Mouse (Mus musculus) retina, postnatal 1 day (tissue): ENCODE measurements around the gene 1700016H13Rik.

ENCODE experiments used
- DNase-seq: peaks from one replicate; pipeline ENCODE4 v3.0.0-alpha.2; 2012

Gene 1700016H13Rik

DNA sequence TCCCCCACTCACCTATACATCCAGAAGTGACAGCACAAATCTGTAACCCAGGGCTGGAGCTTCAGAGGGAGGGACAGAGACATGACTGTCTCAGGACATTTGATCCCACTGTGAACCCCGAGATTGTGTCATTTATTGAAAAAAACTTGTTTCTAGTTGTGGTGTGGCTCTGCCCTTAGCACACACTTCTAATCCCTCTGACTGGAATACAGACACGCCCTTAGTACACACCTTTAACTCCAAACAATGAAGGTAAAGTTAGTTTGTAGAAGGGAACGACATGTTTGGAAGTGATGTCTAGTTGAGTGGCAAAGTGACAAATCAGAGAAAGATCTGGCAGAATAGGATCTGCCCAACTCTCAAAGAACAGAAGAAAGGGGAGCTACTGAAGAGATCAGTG, 16.0 kb upstream of the 1700016H13Rik start:
- DNase-seq: no peak

DNA sequence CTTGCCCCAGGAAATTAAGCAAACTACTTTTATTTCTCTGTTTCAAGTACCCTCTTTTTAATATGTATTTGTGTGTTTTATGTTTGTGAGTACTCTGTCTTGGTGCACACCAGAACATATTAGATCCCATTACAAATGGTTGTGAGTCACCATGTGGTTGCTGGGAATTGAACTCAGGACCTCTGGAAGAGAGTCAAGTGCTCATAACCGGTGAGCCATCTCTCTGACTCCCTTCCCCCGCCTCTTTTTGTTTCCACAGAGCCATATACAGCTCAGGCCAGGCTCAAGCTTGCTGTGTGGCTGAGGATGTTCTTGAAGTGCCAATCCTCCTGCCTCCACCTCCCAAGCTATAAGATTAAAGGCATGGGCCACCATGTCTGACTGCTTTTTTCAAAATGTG, 10.1 kb upstream of the 1700016H13Rik start:
- DNase-seq: no peak

DNA sequence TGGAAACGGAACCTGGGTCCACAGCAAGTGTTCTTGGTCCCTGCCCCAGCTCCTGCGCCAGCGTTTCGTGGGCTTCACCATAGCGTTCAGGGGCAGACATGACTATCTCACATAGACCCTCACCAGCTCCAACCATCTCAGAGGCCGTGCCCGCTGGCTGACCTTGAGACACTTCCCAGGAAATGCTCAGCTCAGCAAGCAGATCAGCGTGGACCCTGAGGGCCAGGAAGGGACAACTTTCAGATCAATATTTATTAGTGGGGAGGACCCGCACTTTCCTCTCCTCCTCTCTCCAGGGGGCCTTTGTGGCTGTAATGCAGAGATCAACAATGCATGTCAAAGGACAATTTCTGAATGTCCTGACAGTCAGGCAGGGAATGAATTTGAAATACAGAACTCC, 9.1 kb upstream of the 1700016H13Rik start:
- DNase-seq: no peak

DNA sequence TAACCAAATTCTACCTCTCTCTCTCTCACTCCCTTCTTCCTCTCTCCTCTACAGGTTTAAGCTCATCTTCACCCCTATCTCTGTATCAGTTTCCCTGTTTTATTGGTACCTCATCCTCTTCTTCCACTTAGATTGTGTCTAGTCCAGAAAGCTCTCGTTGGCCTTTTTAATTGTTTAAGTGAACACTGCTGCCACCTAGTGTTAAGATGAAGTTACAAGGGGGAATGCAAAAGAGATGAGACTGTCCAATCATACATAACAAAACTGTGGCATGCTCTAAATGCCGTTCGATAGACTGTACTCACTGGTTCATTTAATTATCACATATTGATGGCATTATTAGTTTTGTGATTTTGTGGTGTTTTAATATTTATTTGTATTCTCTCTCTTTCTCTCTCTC, 3.8 kb upstream of the 1700016H13Rik start:
- peak; percentile 84 for DNase-seq

DNA sequence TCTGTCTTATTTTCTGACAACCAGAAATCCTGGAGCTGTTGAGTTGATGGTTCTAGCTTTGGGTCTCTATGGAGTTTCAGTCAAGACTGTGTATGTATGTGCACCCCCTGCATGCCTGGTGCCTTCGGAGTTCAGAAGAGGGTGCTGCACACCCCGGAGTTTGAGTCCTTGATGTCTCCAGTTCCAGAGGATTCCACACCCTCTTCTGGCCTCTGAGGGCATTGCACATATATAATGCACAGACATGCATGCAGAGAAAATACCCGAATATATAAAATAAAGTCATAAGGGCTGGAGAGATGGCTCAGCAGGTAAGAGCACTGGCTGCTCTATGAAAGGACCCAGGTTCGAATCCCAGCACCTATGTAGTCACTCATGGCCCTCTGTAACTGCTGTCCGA, 3.1 kb upstream of the 1700016H13Rik start:
- peak; percentile 53 for DNase-seq

DNA sequence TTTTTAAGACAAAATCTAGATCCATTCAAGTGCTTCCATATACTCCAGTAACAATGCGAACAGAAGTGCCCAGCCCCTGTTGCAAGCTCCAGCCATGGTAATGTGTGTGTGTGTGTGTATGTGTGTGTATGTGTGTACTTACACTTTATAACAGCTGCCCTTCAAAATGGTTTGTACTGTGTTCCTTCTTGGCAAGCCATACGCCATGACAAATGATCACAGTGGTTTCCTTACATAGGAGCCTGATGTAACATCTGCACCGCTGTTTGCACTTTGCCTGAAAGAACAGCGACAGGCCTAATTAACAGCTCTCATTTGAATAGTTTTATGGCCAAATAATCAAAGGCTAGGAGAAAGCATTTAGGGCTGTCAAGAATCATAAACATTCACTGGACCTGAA, 1.0 kb downstream of the 1700016H13Rik start:
- no peak for DNase-seq

DNA sequence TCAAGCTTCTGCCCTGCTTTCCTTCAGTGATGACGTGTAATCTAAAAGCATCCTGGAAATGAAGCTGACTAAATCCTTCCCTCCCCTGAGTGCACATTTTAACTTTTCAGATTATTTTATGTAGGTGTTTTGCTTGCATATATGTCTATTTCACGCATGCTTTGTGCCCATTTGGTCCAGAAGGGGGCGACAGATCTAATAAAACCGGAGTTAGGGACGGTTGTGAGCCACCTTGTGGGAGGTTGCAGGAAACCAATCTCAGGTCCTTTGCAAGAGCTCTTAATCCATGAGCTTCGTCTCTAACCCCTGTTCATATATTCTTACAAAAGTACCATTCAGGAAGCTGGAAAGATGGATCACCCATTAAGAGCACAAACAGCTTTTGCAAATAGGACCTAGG, 1.6 kb downstream of the 1700016H13Rik start:
- DNase-seq: peak; percentile 72

DNA sequence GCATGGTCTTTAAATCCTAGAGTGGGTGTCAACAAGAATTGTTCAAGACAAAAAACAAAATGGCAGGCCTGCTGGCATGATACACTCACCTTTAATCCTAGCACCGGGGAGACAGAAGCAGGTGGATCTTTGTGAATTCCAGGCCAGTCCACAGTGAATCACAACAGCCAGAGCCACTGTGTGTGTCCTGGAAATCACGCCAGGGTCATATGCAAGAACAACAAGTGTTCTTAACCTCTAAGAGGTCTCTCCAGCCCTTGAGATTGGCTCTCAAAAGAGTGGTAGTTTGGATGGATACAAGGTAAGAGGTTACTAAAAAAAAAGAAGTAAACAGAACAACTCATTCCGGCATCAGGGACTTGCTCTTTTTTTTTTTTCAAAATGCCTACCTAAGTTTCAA, 8.5 kb downstream of the 1700016H13Rik start:
- DNase-seq: no peak

DNA sequence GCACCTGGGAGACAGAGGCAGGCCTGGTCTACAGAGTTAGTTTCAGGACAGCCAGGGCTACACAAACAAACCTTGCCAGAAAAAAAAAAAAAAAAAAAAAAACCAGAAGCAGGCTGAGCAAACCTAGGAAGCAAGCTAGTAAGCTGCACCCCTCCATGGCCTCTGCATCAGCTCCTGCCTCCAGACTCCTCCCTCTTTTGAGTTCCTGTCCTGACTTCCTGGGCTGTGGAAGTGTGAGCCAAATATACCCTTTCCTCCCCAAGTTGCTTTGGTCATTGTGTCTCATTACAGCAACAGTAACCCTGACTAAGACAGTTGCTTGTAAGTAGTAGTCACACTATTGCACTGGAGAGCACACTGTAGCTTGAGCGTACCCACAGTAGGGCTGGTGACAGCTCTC, 11.6 kb downstream of the 1700016H13Rik start:
- DNase-seq: no peak

DNA sequence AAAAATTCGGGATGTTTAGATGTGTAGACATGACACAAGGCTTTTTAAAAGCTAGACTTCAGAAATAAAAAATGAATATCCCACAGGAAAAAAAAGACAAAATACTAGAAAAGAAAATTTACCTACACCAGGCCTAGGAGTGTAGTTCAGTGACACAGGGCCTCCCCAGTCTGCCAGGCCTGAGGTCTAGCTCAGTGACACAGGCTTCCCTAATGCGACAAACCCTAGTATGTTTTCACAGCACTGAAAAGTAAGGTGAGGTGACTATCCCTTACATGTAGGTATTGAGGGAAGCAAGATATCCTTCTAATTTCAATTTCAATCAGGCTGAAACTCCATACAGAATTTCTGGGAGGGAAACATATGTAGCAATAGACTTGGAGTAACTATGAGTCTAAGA, 18.6 kb downstream of the 1700016H13Rik start:
- no peak for DNase-seq

DNA sequence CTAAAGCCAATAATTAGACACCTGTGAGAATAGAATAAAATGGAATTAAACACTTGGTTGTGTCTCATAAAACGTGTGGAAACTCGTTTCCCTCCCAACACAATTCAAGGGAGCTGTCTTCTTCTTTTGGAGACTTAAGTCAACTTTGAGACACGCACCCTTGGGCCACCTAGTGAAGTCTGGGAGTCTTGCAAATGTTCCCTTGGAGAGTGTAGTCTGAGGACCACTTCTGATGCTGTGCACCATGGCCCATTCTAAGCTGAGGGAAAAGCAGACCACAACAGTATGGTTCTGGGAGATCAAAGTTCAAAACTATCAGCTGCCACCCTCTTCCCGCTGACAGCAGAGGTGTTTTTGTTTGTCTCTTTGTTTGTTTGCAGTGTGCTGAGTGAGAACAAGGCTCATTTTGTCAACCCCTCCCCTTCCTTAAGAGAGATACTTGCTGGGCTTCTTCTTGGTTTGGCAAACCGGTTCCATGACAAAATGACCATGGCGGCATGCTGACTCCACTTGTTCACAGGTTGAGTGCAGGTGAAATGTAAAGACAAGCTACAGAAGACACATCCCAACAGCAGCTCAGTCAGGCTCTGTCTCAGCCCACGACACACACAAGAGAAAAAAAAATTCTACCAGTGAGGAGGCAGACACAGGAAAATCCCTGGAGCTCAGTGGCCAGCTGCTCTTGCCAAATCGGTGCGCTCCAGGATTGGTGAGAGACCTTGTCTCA, 25.8 kb downstream of the 1700016H13Rik start:
- no peak for DNase-seq

DNA sequence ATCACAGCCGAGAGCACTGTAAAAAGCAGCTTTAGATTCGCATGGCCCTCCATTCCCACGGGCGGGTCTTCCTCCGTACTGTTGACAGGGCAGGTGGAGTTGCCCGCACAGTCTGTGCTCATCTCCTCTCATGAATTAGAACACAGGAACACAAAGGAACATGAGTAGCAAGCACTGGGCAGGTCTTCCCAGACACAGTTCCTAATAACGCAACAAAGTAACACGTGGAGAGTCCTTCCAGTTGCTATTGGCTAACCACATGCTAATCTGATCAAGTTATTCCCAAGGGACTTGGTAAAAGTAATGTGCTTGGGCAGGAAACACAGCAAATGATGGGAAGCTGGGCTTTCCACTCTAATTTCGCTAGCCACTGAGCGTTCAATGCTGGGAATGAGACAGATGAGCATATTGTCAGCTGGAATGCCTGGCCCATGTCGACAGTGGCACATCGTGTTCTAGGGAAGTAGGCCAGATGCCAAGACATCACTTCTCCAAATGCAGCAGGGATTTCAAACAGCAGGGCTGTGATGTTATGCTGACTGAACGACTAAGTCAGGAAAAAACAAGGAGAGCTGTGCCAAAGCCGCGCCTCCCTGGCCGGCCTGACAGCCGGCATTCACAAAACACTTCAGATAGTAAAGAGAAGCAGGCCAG, 26.6 kb downstream of the 1700016H13Rik start, which contains the start of gene Slc10a6:
Gene Slc10a6 (minus strand): TSS at position 293 of the 654 bp plus-strand sequence.
- peak; percentile 34 for DNase-seq

DNA sequence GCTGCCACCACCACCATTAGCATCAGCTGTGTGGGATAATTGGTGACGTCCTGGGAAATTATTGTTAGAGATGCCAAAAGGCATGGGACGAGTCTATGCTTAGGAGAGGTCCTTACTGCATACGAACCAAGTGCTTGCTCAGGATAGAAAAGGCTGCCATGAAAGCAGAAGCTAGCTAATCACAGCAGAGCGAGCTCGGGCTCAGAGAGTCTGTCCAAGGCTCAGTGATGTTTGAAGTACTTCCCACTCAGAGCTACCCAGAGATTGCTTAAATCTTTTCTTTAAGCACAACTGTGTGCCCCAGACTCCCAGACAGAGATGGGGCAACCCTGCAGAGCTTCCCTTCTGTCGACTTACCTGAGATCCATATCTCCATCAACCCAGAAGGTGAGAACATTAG, 27.3 kb downstream of the 1700016H13Rik start:
- no peak for DNase-seq

DNA sequence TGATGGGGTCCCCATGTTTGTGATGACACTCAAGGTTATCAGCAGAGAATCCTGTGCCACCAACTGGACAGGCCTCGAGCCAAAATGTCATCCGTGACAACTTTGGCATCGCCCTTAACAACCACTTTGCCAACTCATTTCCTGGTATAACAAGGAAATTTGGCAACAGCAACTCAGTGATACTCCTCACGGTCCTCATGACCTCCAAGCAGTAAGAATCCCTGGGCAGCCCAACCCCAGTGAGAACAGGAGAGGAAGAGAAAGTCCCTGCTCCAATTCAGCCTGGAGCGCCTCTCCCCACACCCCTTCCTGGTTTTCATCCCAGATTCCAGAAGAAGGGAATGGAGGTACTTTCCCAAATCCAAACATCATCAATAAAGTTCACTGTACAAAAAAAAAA, 31.0 kb downstream of the 1700016H13Rik start:
- DNase-seq: no peak

DNA sequence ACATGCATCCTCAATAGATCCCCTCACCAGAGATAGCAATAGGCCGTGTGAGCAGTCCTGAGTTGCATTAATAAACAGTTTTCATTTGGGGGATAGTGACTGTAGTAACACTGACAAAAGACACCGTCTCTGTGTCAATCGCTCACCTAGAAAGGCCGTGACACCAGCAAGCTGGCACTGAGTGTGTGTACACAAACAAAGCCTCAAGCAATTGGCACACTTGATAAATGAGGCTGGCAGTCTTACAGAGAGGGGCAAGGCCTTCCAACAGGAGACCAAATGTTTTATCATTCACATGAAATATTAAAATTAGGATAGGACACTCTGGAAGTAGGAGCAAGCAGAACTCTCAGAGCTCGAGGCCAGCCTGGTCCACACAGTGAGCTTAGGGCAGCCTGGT, 33.5 kb downstream of the 1700016H13Rik start:
- no peak for DNase-seq

DNA sequence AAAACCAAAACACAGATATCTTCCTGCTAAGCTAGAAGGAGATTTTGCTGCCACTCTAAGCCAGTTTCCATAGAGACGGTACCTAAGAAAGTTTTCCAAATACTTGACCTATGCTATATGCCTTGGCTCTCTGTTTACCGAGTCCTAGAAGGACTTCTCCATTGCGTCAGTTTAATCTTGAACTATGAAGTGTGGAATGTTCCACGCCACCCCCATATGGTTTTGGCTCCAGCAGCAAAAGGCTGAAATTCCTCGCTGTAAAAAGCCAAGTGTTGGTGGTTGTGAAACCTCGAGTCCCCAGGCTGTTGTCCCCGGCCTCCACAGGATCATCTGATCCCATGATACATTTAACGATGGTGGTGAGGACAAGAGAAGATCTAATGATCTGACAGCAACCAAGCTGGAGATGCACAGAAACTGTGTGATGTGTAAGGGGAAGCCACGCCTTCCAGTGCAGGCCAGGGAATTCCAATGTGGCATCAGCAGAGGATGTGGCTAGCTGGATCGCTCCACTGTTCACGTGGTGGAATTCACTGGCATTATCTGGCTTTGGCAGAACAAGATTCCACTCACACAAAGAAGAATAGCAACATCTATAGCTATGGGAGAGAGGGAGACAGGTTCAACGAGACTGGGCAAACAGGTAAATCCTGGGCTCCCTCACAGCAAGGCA, 35.4 kb downstream of the 1700016H13Rik start:
- DNase-seq: no peak

DNA sequence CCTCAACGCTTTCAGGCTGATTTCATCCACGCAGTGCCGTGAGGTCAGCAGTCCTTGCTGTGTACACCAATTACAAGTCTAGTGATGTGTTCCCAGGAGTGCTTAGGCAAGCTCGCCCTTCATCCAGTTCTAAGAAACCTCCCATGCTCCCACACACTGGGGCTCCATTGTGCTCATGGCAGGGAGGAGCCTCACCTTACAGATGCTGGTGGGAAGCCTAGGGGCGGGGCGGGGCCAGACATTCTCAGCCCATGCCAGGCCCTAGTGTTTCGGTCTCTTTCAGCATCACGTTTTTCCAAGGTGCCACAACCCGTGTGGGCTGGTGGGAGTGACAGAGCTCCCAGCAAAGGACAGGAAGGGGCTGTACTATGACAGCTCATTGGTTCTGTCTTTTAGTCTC, 38.6 kb downstream of the 1700016H13Rik start:
- no peak for DNase-seq

DNA sequence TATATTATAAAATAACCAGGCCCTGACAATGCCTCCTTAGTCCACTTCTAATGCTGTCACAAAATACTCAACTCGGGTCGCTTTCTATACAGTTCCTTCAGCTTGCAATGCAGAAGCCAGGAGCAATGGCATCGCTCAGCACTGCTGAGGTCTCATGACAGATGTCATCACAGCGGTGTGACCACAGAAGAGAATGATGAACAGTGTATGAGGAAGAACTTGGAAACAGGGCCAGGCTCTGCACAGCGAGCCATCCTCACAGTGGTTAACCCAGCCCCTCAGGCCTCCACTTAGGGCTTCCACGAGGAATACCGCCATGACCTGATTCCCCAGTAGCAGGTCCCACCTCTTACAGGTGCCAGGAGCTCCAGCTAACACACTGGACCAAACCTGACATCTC, 41.5 kb downstream of the 1700016H13Rik start:
- DNase-seq: no peak

DNA sequence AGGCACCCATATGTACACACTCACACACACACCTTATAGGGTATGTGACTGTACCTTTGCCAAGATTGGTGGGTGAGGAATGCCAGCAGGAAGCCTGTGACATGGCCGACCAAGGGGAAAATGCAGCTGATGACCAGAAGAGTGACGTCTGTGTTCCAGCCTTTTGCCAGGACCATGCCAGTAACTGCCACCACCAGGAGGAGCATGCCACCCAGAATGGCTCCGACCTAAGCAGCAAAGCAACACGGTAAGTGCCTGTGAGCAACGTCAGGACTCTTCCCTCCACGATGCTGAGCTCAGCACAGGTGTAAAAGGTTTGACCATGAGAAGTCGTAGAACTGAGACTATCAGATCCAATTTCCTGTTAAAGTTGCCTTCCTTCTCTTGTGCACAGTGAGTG, 43.5 kb downstream of the 1700016H13Rik start:
- no peak for DNase-seq

DNA sequence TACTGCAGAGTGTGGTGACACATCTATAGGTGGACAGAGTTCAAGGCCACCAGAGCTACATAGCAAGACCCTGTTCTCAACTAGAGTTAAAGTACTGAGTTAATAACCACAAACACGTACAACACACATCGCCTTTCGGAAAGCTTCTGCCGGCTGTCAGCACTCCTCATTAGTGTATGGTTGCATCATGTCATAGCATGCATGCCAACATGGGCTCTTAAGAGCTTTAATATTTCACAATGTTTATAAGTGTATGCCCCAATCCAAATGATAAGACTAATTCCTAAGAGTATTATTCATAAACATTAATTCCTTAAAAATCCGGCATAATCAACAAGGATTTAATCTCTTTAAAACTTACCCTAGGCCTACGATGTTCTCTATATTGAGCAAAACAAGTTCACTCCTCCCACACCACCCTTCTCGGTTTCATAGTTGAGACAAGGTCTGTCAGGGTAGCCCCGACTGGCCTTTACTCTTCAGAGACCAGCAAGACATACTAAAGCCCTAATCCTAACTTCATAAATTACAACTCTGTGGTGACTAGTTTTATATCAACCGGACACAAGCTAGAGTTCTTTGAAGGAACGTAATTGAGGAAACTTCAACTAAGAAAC, 44.8 kb downstream of the 1700016H13Rik start:
- no peak for DNase-seq

DNA sequence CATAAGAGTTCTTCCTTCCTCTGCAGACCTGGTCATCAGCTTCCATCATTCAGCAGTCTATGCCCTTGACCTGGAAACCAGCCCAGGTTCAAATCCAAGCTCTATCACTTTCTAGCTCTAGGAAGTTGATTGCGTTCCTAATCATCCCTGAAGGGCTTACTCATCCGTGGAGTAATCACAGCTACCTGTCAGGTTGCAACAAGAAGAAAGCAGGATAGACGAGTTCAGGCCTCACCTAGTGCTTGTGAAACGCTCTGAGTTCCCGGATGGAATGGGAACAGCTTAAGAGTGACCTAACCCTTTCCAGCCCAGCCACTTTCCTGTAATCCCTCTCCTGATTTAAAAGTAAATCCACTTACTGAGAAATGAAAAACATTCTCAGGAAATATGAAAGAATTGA, 45.7 kb downstream of the 1700016H13Rik start:
- no peak for DNase-seq

DNA sequence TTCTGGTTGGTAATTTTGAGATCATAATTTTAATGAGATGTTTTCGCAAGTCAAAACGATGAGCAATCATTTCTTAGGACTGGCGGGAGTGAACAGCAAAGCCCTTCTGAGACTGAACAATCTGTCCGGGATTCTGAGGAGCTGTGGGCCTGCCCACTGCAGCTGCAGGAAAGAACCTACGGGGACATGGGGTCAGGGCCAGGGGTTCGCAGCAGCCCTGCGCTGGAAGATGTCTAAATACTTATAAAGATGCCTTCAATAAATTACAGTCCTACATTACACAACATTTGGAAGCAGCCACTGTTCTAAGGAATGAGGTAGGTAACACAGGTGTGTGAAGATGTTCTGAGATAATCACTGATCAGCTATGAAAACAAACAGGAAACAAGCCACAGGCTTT, 50.1 kb downstream of the 1700016H13Rik start:
- DNase-seq: no peak

DNA sequence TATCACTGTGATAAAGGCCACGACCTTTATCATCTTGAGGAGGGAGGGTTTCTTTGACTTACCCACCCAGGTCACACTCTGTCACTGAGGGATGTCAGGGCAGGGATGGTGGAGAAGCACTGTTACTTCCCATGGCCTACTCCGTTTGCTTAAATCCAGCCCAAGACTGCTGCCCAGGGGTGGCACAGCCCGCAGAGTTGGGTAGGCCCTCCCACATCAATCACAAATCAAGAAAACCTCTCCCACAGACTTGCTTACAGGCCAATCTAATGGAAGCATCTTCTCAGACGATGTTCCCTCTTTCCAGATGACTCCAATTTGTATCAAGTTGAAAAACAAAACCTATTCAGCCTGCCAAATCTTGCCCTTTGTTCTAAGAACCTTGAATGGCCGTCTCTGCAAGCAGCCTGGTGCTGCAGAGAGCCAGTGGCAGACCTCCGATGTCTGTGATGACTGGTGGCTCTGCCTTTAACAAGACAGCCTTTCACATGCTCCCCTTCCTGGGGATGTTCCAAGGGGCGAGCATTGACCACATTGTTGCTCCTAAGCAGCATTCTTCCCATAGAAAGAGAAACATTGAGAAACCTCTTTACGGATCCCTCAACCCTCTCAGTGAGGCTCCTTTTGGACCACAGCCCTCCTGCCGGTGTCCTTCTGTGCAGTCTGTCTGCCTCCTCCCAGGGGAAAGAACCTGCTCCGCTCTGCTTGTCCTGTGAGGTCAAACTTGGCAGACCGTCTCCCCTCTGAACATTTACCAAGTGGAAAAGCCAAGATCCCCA, 52.5 kb downstream of the 1700016H13Rik start:
- no peak for DNase-seq
